Mouse (Mus musculus): ENCODE data around the gene Btbd9.

Btbd9 gene

DNA sequence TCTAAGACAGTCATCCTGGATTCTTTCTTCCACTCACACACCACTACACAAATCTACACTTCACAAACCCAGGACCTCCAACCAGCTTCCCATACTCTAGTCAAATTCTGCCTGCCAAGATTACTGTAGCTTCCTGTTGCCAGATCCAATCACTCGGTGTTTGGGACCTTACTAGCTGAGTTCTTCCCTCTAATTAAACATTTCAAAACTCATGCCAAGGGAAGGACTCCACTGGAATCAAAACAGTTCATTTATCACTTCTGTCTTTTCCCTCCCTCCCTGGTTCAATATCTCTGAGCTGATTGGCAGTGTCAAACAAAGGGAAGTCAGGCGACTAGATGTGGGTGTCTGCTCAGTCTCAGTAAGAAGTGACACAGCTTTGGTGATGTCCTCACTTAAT, 101.7 kb downstream of the Btbd9 start:
- DNase-seq, result no peak

DNA sequence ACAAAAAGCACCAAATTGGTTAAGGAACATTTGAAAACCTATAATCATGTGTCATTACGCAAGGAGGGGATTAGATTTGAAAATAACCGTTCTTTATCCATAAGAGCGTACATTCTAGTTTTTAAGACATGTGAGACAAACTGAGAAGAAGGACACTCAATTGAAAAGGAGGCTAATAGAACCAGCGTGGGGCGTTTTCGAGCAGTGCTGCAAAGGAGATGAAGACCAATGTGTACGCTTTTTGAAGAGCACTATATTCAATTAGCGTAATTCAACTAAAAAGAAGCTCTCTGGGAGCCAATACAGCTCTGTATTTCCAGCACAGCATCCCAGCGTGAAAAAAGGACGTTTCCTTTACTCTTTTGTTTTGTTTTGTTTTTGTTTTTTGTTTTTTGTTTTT, 103.5 kb downstream of the Btbd9 start:
- DNase-seq, result no peak

DNA sequence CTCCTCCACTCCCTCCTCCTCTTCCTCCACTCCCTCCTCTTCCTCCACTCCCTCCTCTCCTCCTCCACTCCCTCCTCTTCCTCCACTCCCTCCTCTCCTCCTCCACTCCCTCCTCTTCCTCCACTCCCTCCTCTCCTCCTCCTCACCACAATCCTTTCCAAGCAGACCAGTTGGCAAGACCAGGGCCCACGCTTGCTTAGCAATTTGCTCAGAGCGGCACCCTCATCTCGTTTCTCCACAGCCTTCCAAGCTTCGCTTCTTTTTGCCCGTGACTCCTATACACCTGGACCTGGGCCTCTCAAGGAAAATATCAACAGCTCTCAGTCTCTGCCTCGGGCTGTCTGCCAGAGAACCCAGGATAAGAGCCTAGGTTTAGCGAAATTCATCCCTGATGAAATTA, 104.8 kb downstream of the Btbd9 start:
- no peak for DNase-seq

DNA sequence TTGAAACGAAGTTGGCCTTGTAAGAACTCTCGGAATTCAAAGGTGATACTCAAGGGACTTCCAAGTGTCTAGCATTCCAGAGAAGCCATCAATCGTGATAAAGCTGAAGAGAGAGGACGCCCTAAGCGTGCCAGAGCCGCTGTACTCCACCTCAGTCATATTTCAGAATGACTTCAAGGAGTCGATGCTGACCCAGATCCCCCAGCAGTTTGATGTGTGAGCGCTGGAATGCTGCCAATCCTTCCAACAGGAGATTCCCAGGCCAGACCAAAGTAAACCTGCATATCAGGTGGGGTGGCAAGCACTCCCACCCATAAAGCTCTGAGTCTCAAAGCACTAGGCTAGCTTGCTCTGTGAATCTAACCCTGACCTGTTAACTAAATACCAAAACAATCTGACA, 105.5 kb downstream of the Btbd9 start:
- DNase-seq, result peak; percentile 36 to 50

DNA sequence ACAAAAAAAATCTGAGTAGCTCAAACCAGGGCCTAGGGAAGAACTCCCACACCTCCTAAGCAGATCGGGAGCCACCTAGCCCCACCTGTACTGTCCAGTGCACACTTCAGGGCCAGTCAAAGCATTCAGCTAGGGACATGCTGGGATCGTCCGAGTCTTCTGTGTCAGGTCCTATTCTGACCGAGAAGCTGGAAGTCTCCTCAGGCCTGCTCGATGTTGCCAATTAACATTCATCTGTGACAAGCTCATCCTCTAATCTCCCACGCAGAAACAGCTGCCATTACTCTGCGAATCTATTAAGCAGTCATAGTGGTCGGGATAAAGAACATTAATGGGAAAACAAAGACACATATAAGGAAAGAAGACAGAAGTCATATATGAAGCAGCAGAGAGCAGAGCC, 106.0 kb downstream of the Btbd9 start:
- no peak for DNase-seq

DNA sequence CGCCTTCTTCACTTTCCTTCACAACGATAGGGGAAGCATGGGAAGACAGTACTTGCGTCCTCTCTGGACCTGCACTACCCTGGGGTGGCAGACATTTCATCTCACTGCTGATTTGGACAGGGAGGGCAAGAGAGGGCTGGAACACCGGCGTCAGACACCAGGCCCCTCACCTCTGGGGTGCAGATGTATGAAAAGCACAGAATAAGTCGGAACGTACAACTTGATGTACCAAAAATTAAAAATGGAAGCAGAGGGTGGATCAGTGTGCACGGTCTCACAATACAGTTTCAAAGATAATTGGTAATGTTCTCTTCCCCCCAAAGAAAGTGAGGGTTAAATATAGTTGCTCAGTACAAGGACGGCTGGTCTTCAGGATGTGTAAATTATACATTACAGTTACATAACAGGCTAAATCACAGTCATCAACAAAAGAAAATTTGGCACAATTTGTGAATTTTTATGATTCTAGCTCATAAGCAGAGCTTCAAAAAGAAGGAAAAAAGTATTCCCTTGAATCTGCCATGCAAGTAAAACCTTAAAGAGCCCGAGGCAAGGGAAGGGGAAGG, 106.7 kb downstream of the Btbd9 start:
- no peak for DNase-seq

DNA sequence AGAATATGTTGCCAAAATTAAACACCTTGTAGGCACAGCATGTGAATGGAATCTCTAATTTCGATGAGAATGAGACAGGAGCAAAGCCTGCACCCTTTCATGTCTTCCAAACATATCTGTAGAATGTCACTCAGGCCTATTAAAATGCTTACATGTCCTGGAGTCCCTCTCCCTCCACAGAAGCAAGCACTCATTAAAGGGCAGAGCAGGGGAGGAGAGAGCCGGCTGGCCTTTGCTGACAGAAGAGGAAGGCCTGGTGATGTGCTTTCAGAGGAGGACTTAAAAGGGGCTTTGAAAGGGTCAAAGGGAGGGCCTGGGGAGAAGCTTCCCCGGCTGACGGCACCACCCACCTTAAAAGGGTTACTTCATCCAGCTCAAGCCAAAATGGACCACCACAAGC, 107.9 kb downstream of the Btbd9 start:
- no peak for DNase-seq

DNA sequence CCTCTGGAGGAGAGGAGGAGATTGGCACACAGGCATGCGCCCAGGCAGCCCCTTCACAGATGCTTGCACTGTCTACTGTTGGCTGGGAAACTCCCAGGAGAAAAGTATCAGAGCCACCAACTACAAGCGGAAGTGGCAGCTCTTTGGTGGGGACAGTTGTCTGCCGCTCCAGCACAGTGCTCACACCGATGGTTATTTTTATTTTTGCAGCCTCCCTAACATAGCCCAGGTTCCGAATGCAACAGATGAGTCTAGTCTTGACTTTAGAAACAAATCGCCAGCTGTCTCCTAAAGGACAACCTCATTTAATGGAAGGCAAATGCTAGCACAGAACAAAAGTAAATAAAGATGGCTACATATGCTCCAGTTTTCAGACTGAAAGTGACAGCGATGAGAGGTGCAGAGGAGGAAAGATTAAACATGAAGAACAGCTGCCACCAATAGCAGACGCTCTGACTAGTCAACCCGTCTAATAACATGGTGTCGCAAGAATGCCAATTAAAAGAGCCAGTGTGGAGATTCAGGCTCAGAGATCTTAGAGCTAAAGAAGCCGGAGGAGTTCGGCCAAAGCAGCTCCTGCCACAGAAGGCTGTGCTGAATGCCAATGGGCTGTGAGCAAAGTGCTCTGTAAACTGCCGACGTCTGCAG, 108.6 kb downstream of the Btbd9 start:
- DNase-seq, result no peak

DNA sequence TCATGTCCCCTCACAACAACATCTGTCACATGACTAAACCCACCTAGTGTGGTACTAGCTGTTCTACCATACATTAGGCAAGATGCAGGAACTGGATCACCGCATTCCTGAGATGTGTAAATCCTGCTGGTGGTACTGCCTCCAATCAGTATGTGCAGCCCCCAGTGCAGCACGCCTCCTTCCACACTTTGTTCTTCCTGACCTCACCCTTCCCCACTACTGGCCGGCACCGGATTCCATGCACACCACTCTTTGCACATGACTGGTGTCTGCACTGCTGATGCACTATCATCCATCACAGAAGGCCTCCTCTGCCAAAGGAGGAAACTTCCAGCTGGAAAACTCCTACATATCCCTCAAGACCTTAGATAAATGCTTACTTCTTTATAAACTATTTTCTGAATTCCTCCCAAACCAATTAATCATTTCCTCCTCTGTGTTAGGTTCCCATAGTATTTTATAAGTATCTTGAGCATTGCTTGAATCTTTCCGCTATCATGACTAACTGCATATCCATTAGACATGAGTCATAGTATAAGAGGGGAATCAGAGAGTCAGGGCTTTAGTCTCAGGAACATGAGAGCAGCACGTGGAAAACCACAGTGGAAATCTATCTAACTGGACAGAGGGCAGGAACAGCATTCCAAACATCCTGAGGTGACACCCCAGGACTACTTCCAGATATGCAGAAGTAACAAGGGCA, 111.1 kb downstream of the Btbd9 start:
- DNase-seq, result no peak

DNA sequence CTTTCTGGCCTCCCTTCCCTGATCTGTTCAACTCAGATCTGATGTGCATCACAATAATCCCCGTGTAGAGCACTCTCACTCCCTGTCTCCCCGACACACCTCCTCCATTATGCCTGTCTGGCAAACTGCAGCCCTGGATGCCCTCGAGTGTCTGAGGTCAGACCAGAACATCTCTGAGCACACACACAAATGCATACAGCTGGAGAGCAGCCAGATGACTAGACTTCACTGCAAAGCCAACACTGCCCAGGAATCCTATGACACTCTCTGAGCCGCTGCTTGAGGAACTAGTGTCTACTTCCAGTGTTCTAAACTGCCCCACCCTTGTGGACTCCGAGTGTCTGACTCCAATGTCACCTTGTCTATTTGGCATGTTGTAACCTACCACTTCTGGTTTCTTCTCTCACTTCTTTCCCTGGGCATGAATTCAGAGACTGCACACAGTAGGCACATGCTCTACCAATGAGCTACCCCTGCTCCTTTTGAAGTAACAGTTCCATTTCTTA, 112.0 kb downstream of the Btbd9 start:
- DNase-seq, result no peak

DNA sequence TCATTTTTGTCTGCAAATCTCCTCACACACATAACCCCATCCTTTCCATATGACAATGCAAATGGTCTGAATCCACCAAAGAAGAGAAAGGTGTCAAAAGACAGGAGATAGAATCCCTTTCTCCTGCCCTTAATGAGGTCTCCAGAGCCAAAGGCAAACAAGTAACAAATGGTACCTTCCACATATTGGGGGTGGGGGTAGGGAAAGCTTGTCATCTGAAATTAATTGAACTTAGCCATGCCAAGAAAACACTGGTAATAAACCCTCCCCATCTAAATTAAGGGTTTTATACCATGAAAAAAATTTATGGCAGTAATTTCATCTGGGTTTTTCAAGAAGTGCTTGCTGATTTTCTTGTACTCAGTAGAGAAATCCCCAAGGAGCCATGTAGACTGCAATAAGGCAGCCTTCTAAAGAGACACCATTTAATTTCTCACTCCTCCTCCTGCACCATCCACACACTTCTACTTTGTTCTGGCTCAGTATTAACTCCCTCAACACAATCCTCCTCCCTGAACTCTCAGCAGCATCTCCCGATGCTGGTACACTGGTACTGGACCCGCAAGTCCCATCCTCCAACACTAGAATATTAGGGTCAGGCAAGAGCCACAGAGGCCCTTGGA, 115.5 kb downstream of the Btbd9 start:
- no peak for DNase-seq

DNA sequence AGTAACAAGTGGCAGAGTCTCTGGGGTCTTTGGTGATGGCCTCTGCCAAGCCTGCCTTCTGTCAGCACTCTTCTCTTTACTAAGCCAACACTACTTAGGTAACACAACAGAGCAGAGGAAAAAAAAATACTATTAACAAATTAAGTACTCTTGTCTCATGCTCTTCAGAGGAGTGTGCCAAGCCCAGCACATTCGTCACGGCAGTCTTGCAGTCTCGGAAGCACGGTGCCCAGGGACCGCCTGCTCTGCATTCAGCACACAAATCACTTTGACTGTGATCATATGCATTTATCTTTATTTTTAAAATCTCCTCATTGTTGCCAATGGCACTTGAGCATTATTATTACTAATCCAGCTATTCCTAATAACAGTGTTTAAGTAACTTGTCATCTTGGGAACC, 116.6 kb downstream of the Btbd9 start:
- DNase-seq, result no peak

DNA sequence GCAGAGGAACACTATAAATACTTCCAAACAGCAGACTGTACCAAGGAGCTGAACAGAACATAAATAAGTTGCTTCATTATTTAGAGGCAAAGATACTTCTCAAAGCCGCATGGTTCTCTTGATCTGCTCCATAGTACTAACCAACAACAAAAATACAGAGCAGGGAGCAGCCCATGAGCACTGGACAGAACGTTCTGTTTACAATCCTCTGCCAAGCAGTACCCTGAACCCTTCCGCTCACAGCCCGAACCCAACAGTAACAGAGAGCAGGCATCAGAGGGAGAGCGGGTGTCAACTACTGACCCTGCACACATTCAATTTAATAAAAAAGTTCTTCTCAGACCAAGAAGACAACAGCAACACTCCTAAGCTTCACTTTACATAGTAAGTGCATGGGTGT, 117.4 kb downstream of the Btbd9 start:
- no peak for DNase-seq

DNA sequence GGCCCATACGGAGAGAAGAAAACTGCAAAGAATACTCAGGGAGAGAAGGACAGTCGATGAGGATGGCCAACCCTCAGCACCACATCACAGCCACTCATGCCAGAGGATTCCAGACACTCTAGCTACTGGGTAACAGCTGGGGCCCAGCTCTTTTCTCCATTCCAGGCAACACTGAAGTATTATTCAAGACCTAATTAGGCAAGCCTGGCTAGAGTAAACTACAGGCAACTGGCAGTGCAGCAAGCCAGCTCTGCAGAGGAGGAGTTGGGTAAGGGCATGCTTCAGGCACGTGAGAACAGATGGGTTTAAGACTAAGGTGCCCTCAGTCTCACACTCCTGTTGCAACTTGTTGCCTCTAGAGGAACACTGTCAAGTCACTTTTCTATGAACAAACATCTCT, 118.0 kb downstream of the Btbd9 start:
- DNase-seq, result no peak

DNA sequence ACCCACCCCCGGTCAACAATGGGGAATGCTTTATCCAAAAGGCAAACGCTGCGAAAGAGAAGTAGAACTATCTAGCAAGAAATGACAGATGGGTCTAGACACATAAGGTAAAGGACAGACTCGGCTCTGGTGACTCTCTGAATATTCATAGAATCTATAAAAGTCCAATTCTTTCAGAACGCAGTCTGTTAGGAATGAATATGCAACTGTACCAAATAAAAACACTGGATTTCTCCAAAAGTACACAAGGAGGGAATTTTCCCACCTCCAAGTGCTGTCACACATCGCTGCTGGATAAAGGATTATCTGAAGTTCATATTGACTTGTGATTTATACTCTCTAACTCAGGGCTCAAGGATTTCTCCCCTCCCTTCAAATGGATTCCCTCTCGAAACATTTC, 118.8 kb downstream of the Btbd9 start:
- no peak for DNase-seq

DNA sequence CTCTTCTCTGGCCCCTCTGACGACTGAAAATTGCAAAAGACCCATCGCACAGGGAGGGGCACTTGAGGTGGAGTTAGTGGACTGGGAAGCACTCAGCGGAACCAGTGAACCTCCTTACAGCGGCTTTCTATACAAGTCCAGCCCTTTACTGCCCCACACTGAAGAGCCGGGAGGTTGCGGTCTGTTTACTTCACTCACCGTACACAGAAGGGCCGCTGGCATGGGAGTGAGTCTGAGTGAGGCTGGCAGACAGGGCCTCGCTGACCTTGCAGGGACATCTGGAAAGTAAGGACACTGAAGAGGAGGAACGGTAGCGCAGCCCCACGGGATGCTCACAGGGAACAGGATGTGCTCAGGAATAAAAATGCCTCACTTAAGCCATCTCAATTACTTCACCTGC, 120.0 kb downstream of the Btbd9 start:
- DNase-seq, result no peak

DNA sequence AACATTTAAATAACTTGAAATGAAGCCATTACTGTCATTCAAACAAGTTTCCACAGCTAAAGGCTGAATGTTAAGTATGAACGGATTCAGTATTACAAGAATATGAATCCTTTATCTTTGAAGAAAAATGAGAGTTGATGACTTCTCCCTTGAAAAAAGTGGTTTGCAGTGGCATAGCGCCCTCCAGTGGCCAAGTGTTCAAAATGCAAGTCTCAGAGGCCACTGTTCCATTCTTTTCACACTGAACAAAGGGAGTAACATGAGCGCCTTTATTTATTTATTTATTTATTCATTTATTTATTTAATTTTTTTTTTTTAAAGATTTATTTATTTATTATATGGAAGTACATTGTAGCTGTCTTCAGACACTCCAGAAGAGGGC, 121.4 kb downstream of the Btbd9 start:
- DNase-seq, result peak; percentile 71 to 86

DNA sequence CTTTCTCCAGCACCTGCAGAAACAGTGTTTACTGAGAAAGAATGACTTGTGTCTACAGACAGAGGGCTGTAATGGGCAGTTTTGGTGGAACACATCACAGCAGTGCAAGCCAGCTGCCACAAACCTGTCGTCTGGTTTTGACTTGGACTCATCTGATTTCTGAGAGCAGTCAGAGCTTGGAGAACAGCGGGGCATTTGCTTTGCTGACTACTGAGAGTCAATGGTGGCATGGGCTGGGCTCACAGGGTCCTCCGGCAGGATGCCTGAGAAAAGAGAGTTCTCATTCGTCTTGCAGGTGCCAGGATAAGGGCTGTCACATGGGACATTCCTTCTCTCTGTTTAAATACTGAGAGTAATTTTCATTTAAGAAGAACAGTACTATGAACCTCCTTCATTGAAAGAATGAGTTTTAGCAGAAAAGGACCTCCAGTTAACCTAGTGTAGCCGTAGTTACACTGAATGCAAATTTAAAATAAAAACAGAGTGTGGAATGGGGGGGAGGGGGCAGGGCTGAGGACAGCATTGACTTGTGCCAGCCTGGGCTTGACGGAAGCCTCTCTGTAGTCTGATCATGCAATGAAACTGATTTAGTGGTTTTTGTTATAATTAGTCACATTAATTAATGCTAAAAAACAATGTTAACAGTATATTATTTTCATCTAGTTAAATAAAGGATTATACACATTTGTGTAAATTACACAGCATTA, 122.0 kb downstream of the Btbd9 start:
- DNase-seq, result no peak

DNA sequence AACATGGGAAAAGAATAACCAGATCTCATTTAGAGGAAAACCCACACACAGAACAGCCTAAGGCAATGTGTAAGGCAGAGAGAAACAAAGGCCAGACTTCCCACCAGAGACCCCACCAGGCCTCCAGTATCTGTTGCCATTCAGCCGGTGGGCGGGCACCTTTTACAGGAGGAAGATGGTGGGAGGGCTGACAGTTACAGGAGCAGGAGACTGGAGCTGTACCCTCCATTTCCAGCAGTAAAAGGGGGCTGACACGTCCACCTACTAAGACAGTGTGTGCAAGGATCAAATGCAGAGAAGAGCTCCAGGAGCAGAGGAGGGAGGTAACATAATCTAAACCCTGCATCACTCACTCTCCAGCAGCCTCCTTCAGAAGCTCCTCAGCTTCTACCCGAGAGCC, 123.0 kb downstream of the Btbd9 start:
- DNase-seq, result no peak

DNA sequence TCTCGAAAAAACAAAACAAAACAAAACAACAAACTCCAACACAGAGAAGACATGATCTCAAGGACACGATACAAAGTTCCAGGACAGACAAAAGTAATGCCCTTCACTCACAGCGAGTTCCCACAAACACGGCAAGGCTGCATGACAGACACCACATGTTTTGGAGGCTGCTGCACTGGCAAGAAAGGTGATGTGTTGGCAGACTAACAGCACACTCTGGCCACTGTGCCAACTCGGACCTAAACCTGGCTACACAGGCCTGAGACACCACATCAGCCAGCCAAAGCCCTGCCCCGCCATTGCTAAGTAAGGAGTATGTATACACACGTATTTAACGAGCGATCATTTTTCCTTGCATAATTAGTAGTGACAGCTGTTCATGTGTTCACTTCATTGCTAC, 123.9 kb downstream of the Btbd9 start:
- no peak for DNase-seq

DNA sequence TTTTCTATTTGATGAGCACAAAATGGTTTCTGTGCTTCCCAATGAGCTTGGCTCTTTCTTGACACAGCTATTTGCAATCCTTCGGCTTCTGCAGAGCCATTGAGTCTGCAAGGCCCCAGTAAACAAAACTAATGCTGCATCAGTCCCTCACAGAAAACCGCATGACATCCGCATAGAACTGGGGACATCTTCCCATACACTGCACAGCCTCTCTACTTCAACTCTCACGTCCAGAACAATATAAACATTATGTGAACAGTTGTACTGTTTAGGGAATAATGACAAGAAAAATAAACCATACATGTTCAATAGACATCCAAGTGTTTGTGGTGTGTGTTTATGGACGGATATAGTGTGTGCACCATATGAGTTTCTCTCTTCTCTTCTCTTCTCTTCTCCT, 127.7 kb downstream of the Btbd9 start:
- no peak for DNase-seq

DNA sequence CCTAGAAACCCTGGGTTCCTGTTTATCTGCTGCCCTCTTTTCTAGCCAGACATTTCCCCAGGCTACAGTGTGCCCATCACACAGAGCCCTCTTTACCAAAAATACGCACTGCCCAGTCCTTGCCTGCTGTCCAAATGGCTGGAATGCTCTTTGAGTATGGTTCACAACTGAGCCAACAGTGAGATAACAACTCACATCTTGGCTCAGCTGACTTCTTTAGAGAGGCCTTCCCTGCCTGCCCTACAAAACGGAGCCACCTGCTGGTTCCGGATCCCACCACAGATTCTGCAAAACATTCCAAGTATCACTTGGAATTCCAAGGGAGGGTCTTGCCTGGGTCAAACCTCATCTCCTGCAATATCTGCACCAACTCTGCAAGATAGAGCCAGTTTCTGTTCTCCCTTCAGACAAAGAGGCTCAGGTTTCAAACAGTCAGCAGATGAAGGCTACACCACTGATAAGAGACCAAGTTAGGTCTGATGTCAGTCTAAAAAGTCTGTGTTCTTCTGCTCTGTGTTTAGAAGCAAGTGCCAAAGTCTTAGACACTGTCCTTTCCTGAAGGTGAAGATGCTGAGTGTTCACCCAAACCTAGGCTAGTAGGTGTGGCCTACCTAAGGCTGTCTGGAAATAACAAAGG, 130.4 kb downstream of the Btbd9 start:
- DNase-seq, result no peak

DNA sequence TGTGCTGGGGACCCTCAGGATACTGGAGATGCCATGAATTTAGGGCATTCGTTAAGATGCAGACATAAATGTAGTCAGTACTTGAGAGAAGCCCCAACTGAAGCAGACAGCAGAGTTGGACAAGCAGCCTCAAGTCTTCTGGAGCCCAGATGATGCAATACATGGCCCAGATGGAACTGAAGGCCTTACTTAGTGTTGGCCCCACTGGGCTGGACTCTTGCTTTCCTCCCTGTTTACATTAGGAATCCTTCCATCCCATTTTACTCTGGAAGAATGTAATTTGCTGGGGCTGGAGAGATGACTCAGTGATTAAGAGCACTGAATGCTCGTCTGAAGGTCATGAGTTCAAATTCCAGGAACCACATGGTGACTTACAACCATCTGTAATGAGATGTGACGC, 136.6 kb downstream of the Btbd9 start:
- DNase-seq, result no peak

All from cerebellum, adult 18-20 months (tissue).